Mouse (Mus musculus): ENCODE data around the gene Apoc4.

Apoc4 gene

GRCm38 (mm10) chr7:19681202-19681694 is at the start of gene Apoc4, which contains the start of gene Gm44805:
Gene Apoc4, minus strand, starts transcription at chr7:19681479.
Gene Gm44805, minus strand, starts transcription at chr7:19681423.
- no peak for ATAC-seq (ENCODE audit: insufficient number of reproducible peaks, low FRiP score, low TSS enrichment)

DNA sequence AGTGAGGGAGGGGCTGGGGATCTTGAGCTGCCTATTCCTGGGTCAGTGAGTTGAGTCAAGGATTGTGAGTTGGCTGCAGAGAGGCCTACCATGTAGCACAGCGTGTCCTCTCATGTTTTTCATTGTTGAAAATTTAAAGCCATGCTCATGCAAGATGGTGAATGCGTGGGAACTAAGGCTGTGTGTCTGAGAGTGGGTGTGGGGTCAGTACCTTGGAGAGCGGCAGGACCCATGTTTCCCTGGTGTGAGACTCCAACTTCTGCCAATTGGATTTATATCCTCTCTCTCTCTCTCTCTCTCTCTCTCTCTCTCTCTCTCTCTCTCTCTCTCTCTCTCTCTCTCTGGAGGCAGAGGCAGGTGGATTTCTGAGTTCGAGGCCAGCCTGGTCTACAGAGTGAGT is 45.3 kb upstream of the Apoc4 start:
- no peak for ATAC-seq (ENCODE audit: insufficient number of reproducible peaks, low FRiP score, low TSS enrichment)

DNA sequence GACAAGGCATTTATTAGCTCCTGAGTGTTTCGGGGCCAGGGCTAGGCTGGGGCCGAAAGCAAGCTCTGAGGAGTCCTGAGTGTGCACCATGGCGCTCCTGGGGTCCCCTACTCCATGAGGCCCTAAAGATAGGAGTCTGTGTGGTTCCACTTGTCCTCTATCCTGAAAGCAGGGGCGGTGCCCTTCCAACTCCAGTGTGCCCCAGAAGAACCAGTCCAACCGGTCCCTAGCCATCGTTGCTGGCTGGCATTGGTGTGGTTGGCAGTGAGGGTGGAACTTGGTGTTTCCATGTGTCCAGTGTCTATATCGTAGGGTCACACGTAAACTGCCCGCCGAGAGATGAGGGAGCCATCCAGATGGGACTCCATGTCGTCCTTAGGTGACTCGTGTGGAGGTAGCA is 42.9 kb upstream of the Apoc4 start:
- ATAC-seq (ENCODE audit: insufficient number of reproducible peaks, low FRiP score, low TSS enrichment), result no peak

GRCm38 (mm10) chr7:19722754-19723195 is 41.5 kb upstream of the Apoc4 start:
- no peak for ATAC-seq (ENCODE audit: insufficient number of reproducible peaks, low FRiP score, low TSS enrichment)

GRCm38 (mm10) chr7:19719200-19719599 is 37.9 kb upstream of the Apoc4 start:
- ATAC-seq (ENCODE audit: insufficient number of reproducible peaks, low FRiP score, low TSS enrichment), result no peak

GRCm38 (mm10) chr7:19718297-19718952 is 37.1 kb upstream of the Apoc4 start:
- ATAC-seq (ENCODE audit: insufficient number of reproducible peaks, low FRiP score, low TSS enrichment), result no peak

GRCm38 (mm10) chr7:19717346-19717745 is 36.1 kb upstream of the Apoc4 start:
- no peak for ATAC-seq (ENCODE audit: insufficient number of reproducible peaks, low FRiP score, low TSS enrichment)

- no peak for ATAC-seq (ENCODE audit: insufficient number of reproducible peaks, low FRiP score, low TSS enrichment)
Observed at GRCm38 (mm10) chr7:19716822-19717221, 35.5 kb upstream of the Apoc4 start.

DNA sequence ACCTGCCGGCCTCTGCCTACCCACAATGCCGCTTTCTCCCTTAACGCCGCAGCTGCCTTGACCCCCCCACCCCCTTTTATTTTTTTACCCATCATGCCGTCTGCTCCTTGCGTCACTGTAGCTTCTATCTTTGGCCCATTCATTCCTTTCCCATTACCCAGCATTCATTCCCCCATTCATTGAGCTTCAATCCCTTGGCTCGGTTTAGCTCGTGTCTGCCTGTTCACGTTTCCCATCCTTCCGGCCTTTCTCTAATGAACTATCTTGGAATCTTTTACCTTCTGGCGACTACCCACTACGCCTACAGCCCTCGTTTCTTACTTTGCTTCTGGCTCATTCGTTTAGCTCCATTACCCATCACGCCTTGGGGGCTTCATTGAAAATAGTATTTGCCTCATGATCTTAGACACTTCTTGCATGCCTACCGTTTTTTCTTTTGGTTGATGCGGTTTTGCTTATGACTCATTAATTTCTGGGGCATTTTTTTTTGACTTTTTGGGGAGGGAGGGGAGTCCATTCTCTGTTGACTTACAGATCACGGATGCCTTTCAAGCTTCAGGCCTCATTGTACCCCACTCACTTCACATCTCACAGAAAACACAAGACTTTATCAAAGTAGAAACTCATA is 34.9 kb upstream of the Apoc4 start:
- ATAC-seq (ENCODE audit: insufficient number of reproducible peaks, low FRiP score, low TSS enrichment), result no peak; the same call in 1 of the 2 replicates

DNA sequence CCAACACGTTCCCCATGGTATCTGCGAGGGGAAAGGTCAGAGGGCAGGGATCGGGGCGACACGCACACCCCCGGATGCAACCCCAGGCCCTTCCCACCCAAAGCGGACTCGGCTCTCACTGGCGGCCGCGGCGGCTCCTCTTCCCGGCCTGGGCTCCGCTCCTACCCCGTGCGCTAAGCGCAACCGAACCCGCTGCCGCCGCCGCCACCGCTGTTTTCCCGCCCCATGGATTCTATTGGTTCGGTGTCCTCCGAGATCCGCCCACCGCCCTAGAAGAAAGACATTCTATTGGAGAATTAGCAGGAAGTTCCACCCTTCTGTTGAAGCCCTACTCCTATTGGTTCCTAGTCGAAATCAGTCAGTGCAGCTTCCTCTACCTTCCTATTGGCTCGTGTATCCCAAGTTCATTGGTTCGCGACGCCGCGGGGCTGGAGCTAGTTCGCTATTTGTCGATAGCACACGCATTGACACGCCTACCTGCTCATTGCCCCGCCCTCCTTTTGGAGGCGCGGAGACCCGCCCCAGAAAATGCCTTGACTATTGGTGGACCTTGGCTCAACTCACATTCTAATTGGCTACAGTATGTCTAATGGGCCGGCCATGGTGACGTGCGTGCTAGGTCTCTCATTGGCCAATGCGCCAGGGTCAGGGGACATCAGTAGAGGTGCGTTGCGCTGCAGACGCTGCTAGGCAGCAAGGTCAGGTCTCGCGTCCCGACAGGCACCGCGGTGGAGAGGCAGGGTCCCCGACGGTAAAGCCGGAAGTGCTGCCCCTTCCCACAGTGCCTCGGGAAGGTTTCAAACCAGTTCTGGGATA is 34.2 kb upstream of the Apoc4 start, which contains the start of gene Tomm40:
Gene Tomm40, minus strand, starts transcription at position 200 of the 816 bp plus-strand sequence.
- ATAC-seq (ENCODE audit: insufficient number of reproducible peaks, low FRiP score, low TSS enrichment), result peak; percentile 95

DNA sequence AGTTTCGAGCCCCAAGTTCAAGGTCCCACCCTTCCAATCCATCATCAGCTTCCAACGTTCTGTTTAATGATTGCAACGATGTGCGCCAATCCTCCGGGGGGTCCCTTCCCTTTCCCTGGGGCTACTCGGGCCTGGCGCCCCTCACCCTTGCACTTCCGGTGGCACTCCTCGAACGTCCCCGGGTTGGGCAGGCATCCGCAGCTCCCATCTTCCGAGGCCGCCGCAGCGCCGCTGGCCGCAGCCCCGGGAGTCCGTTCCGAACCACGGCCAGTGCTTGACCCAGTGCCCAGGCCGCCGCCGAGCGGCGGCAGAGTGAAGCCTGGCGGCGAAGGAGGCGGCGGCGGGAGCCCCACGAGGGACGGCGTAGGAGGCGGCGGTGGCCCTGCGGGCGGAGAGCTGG is 33.6 kb upstream of the Apoc4 start:
- ATAC-seq (ENCODE audit: insufficient number of reproducible peaks, low FRiP score, low TSS enrichment), result 0 out of 2 replicates have a peak, but pooled peaks have one; percentile 0

DNA sequence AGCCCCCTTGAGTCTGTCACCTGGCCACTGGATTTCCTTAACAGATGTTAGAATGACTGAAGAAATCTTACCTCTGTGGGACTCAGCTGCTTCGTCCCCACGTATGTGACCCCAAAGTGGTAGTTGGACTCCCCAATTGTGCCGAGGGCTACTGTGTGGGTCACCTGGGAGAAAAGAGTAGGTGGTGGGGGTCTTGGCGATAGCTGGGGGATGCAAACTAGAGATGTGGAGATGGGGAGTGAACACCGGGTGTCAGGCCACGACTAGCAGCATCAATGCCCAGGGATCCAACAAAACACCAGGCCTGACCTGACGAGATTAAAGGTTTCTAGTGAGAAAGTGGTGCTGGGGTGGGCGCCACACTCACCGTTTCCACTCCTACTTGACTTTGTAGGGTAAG is 32.3 kb upstream of the Apoc4 start:
- no peak for ATAC-seq (ENCODE audit: insufficient number of reproducible peaks, low FRiP score, low TSS enrichment)

DNA sequence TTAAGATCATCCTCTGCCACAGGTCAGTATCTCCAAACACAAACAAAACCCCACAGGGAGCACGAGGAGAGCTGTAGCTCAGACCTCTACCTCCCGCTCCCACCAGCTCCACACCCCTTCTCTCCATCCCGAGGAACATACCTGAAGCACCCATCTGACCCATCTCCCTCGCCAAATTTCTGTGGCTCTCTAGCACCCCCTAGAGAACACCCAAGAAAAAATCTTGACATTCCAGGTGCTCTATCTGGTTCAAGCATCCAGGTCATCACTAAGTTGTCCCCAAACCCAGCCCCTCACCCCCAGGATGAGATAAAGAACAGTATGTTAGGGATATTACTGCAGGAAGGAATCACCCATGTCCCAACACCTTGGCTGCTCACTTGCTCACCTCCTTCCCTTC is 31.9 kb upstream of the Apoc4 start:
- no peak for ATAC-seq (ENCODE audit: insufficient number of reproducible peaks, low FRiP score, low TSS enrichment)

GRCm38 (mm10) chr7:19712414-19712813 is 31.1 kb upstream of the Apoc4 start:
- no peak for ATAC-seq (ENCODE audit: insufficient number of reproducible peaks, low FRiP score, low TSS enrichment)

- ATAC-seq (ENCODE audit: insufficient number of reproducible peaks, low FRiP score, low TSS enrichment), result no peak
Observed at GRCm38 (mm10) chr7:19710650-19711049, 29.4 kb upstream of the Apoc4 start.

DNA sequence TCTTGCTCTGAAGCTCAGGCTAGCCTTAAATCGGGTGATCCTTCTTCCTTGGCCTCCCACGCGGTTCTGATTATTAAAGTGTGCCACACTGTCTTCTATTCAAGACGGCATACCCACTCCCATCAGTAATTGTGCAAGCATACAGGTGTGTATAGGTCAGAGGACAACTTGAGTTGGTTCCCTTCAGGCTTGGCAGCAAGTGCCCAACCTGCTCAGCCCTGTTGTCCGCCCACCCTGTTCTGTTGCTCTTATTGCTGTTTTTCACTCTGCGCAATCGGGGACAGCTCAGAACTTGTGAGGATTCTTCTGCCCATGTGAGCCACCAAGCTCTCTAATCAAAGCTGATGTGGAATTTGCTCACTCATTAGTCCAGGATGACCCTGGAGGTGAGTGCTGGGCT is 24.0 kb upstream of the Apoc4 start:
- no peak for ATAC-seq (ENCODE audit: insufficient number of reproducible peaks, low FRiP score, low TSS enrichment)

DNA sequence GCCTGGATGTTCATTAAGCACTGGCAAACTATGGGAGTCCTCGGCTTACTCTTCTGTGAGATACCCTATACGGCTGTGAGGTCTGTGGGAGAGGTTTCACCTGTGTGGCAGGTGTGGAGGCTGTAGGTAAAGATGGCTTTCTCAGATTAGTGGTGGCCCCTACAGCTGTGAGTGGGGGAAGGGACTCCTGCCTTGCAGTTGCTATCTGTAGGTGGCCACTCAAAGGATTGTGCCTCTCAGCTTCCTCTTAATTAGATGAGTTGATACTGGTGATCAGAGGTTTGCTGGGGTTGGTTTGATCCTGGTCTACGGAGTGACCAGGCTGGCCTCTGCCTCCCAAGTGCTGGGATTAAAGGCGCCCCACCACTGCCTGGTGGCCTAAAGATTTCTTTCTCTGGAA is 23.2 kb upstream of the Apoc4 start:
- ATAC-seq (ENCODE audit: insufficient number of reproducible peaks, low FRiP score, low TSS enrichment), result no peak

GRCm38 (mm10) chr7:19702859-19703555 is 21.7 kb upstream of the Apoc4 start:
- no peak for ATAC-seq (ENCODE audit: insufficient number of reproducible peaks, low FRiP score, low TSS enrichment)

- ATAC-seq (ENCODE audit: insufficient number of reproducible peaks, low FRiP score, low TSS enrichment), result 0 out of 2 replicates have a peak, but pooled peaks have one; percentile 54
Observed at GRCm38 (mm10) chr7:19701069-19701761, 19.9 kb upstream of the Apoc4 start.
